Mouse (Mus musculus) frontal cortex, postnatal 10 days (tissue): ENCODE data around the gene Gm12695.

Experiments used
- DNase-seq, 2 experiments: peaks; one replicate each; pipeline ENCODE4 v3.0.0; 2022; ENCODE audit warnings: low spot score in 2 of 2, mixed read lengths in 1 of 2

Gm12695 gene

DNA sequence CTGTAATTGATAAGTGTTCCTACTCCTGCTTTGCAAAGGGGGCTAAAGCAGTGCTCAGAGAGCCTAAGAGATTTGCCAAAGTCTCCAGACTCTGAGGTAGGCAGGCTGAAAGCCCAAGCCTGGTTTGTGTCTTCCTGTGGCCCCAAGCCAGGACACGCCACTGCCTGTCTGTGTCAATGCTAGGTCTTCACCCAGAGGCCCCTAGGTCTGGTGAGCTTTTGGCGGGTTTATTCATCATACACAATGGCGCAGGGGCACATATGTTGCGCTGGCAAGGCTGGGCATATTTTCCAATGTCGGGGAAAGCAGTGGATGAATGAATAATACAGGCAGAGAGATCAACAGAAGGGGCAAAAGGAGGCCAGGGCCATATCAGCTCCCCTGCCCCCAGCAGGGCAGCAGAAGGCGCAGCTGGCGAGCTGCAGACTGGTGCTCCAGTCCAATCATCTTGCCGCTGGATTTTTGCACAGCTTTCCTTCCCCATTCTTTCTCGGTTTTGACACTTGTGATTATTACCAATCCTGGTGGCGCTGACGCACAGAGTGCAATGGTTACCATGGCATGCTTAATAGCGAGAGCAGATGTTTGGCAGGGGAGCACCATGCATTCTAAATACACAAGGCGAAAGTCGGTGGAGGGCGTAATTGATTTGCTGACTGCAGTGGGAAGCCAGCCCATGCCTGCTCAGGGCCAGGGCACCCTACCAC is 87.3 kb downstream of the Gm12695 start:
- DNase-seq = peak; percentile 35 to 36

DNA sequence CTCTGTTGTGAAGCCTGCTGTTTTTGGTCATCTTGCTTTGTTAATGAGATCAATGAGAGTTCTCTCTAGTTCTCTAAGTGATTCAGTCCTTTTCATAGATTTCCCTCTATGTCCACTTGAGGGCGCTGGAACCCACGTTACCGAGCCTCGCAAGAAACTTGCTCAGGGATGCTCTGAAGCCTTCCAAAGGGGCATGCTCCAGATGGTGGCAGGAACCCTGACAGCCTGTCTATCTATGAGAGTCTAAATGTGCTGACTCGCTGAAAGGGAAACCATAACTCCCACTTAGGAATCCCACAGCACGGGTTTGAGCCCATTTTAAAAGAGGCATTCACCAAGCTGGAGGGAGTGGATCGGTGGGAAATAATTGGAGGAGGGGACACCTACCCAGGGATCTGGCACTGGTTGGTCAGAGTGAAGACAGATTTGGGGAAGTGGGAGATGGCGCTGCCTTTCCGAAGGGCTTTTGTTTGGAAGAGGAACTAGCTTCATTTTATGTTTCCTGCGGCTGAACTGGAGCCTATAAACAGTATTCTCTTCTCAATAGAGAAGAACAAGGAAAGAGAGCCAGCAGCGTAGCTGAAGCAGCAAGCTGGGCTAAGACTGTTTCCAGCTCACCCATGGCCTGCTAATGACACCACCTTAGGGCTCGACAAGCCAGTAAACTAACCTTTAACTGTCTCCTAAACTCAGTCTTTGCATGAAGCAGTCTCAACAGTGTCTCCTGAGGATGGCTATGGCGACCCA is 88.2 kb downstream of the Gm12695 start:
- DNase-seq = peak; percentile 70 to 71

DNA sequence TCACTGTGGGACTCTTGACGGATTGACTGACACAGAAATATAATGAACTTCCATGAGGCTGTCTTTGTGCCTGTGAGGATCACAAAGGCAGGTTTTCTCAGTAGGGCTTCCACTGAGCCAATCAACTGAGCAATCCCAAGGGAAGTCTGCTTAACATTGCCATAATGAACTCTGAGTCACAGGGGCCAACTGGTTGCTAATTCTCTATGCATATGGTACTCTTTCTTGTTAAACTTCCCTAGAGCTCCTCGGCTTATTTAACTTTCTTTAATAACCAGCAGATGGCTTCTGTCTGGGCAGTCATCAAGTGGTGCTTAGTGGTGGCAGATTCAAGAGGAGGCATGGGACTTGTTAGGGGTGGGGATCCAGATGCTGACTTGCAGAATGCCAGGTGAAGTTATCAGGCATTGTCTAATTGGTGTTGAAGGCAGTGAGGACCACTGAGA is 97.6 kb downstream of the Gm12695 start:
- DNase-seq = no peak

DNA sequence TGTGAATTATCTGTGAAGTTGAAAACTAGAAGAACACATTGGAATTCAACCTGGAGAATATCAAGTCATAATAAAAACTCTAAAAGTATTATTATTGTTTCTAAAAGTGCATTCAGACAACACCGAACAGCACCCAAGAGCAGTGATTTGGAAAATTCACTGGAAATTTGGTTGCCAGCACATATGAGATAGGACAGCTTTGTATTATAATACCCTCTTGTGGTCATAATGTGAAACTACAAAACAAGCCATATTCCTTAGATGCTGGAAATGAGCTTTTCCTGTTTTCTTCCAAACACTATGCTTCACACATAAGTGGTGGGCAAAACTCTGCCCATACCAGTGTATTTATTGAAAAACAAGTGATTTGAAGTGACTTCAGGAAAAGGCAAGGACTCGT is 101.5 kb downstream of the Gm12695 start:
- no peak for DNase-seq

DNA sequence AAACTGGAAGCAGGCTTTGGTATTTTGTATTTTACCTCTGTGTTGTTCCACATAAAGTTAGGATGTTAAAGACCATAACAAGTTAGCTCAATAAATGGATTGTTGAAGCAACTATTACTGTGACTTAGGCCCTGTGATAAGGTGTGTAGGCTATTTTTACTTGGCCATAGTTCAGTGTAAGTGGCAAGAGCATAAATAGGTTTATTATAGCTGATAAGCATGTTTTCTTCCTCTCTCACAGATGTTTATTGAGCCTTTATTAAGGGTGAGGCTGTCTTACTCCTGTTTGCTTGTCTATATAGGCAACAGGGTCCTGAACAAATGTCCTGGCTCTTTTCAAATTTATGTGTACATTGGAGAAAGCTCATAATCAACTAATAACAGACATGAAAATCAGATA is 104.0 kb downstream of the Gm12695 start:
- no peak for DNase-seq

DNA sequence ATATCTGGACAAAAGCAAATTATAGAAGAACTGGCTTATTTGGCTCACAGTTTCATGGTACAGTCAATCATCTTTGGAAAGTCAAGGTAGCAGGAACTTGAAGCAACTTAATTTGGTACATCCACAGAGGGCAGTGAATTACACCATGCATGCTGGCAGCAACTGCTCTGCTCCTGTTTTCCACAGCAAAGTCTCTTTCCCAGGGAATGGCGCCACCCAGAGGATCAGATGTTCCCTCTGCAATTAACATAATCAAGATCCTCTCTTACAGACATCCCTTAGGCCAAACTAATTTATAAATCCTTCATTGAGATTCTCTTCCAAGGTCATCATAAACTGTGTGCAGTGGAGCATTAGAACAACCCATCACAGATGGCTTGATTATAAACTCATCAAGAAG is 104.8 kb downstream of the Gm12695 start:
- peak in 1 of 2 experiments; percentile 33 for DNase-seq
